Mouse (Mus musculus) heart, embryonic 13.5 days (tissue): ENCODE results near the gene Il31. TPM values are rescaled to one million over a fixed set of nuclear protein-coding genes. Genes with fewer than 3 reads are reported as not detected.

Experiments used
- ATAC-seq: fragments of 200-750 bp; cut with Nextera tagmentation; 2 replicates; pipeline ENCODE4 v1.8.0; 2017; ENCODE audit warnings: moderate TSS enrichment; ENCODE audit not compliant: insufficient number of reproducible peaks, low FRiP score, low TSS enrichment; ENCODE audit errors: extremely low read depth
- H3K27ac ChIP-seq: fragments of 300-500 bp; sonication (generic); replicated peaks from 2 replicates; pipeline ENCODE4 v1.5.1; 2015; ENCODE audit warnings: moderate library complexity, mild to moderate bottlenecking, inconsistent platforms
- H3K27me3 ChIP-seq: fragments of 300-500 bp; sonication (generic); replicated peaks from 2 replicates; pipeline ENCODE4 v1.6.1; 2015; ENCODE audit warnings: mild to moderate bottlenecking, inconsistent platforms
- H3K36me3 ChIP-seq: fragments of 300-500 bp; sonication (generic); 2 replicates; pipeline ENCODE4 v1.6.1; 2015; ENCODE audit warnings: mild to moderate bottlenecking, inconsistent platforms
- H3K4me1 ChIP-seq: fragments of 300-500 bp; sonication (generic); 2 replicates; pipeline ENCODE4 v1.6.1; 2015; ENCODE audit warnings: inconsistent platforms
- H3K4me2 ChIP-seq: fragments of 300-500 bp; sonication (generic); 2 replicates; pipeline ENCODE4 v1.6.1; 2015; ENCODE audit warnings: inconsistent platforms, mild to moderate bottlenecking, moderate library complexity
- H3K4me3 ChIP-seq: fragments of 300-500 bp; sonication (generic); 2 replicates; pipeline ENCODE4 v1.5.1; 2015; ENCODE audit warnings: moderate library complexity, mild to moderate bottlenecking, inconsistent platforms
- H3K9ac ChIP-seq: fragments of 300-500 bp; sonication (generic); 2 replicates; pipeline ENCODE4 v1.6.1; 2015; ENCODE audit warnings: inconsistent platforms, mild to moderate bottlenecking, moderate library complexity
- H3K9me3 ChIP-seq: fragments of 300-500 bp; sonication (generic); 2 replicates; pipeline ENCODE4 v1.6.1; 2016; ENCODE audit warnings: inconsistent platforms
- WGBS: fragments of 180-500 bp; shearing (Covaris S2); methylation state at CpG from one replicate; pipeline ENCODE4 v1.1.7; 2015; ENCODE audit warnings: mixed read lengths; 5-methylcytosine and 5-hydroxymethylcytosine counted together
- polyA plus RNA-seq: library from polyadenylated mRNA; unstranded; fragments of >200 nt; fragmentation: Nextera tagmentation; extraction: Ambion mirVana; gene quantifications from 2 replicates; pipeline ENCODE4 v1.2.1, GENCODE M21; 2015

The Il31 gene
- polyA plus RNA-seq, 1 experiment from 2014 or later, result not detected

DNA sequence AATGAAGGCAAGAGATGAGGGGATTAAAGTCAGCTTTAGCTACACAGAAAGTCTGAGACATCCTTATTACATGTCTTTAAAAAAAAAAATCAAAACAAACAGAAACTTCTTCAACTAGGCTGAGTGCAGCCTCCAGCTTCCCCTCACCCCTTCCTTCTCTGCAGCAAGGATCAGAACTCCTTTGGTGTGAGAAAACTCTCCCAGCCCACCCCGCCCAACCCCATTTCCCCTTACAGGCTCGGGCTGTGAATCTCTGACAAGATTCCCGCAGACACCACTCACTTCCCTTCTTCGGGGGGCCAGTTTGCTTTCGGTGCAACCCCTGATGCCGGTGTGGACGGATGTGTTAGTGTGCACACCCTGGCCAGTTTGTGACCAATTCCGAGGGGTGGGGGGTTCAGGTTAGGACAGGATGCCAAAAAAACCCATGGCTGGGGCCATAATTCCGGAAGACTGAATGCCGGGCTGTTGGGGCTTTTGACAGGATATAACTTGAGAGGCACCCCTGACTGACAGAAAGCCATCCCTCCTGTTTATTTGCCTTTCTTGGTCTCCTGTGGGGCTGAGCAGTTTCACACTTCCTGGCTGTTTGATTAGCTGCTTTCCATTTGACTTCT, 18.4 kb downstream of the Il31 start:
- no peaks in the 10 kb centered on the region for H3K27me3 ChIP-seq
- no peak for ATAC-seq
- peaks cover 17% of the 10 kb centered on the region for H3K4me1 ChIP-seq
- H3K9me3 ChIP-seq, result no peaks in the 10 kb centered on the region
- WGBS, result 9% methylated on average over 10 of the region's 10 CpGs
- H3K9ac ChIP-seq, result peak overlapping the region; percentile 59
- peak overlapping the region; percentile 62 for H3K4me2 ChIP-seq
- H3K4me3 ChIP-seq, result peak overlapping the region; percentile 27
- H3K36me3 ChIP-seq, result no peaks in the 10 kb centered on the region
- peak overlapping the region; percentile 29; the same call in 1 of the 2 replicates for H3K27ac ChIP-seq

DNA sequence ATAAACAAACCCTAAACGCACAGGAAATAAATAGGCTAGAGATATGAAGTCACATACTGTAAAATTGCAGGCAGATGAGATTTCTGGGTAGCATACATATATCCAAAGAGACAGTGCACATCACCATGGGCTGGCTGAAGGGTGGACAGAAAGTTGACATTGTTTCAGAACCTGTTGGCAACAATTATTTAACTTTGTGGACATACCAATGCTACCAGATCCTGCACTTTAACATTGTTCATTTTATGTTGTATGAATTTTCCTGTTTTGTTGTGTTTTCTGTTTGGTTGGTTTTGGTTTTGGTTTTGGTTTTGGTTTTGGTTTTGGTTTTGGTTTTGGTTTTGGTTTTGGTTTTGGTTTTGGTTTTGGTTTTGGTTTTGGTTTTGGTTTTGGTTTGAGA, 24.7 kb downstream of the Il31 start:
- 83% methylated on average over 1 of the region's 1 CpGs for WGBS
- H3K27me3 ChIP-seq, result no peaks in the 10 kb centered on the region
- H3K9me3 ChIP-seq, result no peaks in the 10 kb centered on the region
- no peak overlapping the region for H3K4me2 ChIP-seq
- H3K9ac ChIP-seq, result no peak overlapping the region
- no peak overlapping the region for H3K27ac ChIP-seq
- no peak for ATAC-seq
- no peak overlapping the region for H3K4me3 ChIP-seq
- no peaks in the 10 kb centered on the region for H3K4me1 ChIP-seq
- H3K36me3 ChIP-seq, result peaks cover 3% of the 10 kb centered on the region; the same call in 1 of the 2 replicates

DNA sequence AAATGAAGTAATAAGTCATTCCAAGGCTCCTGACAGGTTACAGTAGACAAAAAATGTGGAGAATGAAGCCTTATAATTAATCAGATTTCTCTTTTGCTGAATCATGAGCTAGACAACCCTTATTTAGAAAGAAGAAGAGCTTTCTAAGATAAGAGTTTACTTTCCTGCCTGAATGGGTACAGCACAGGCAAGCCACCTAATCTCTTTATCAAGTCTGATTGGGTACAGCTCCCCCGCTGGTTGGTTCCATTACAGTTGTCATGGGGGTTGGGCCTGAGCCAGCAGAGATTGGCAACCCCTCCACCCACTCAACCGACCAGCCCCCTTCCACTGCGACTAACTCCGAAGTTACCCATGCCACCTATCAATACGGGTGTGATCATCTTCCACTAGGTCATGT, 27.9 kb downstream of the Il31 start:
- Histone ChIP-seq H3K9me3 (no peaks in the 10 kb centered on the region), H3K4me1 (no peaks in the 10 kb centered on the region), H3K27ac (no peak overlapping the region), H3K4me2 (no peak overlapping the region), H3K9ac (no peak overlapping the region), H3K36me3 (peaks cover 20% of the 10 kb centered on the region), H3K4me3 (no peak overlapping the region), H3K27me3 (no peaks in the 10 kb centered on the region)
- ATAC-seq, result no peak
- 28% methylated on average over 5 of the region's 5 CpGs for WGBS

DNA sequence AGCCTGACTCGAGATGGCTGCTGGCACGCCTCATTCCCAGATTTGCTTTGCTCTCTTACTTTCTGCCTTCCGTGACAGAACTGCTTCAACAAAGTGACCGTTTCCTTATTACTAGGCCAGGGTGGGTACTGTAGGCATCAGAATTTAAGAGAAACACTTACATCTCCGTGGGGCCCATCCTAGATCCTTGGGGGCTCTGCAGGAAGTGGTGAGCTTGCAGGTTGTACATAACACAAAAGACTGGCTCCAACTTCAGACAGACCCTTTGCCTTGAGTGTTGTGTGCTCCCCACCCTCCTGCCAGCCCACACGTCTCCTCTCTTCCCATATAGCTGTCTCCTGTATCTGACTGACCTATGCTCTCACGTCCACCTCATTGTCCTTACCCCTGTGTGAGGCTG, 37.4 kb downstream of the Il31 start:
- peaks cover 99% of the 10 kb centered on the region for H3K36me3 ChIP-seq
- H3K27me3 ChIP-seq, result no peaks in the 10 kb centered on the region
- no peaks in the 10 kb centered on the region for H3K4me1 ChIP-seq
- 81% methylated on average over 7 of the region's 7 CpGs for WGBS
- H3K9me3 ChIP-seq, result no peaks in the 10 kb centered on the region
- H3K9ac ChIP-seq, result no peak overlapping the region
- H3K4me2 ChIP-seq, result no peak overlapping the region
- ATAC-seq, result no peak
- no peak overlapping the region for H3K4me3 ChIP-seq
- no peak overlapping the region for H3K27ac ChIP-seq

DNA sequence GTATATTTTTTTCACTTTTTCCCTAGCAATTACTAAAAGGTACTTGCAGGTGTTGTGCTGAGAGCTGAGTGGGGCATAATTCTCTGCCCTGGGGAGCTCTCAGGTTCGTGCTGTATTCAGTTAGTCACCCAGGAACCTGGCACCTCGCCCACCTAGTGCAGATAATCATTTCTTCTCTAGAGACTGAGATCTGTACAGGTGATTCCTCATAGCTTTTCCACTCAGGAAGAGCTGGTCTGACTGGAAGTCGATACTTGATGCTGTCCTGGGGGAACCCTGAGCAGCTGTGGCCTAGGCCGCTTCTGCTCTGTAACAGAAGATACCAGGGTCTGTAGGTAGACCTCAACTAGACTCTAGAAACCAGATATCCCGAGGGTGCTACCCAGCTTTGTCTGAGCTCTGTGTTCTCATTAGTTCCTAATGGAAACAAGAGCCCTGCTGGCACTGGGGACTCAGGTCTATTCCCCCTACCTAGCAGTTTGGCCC, 44.4 kb downstream of the Il31 start:
- Histone ChIP-seq H3K9me3 (no peaks in the 10 kb centered on the region), H3K4me2 (no peak overlapping the region), H3K36me3 (peaks cover 84% of the 10 kb centered on the region), H3K27ac (no peak overlapping the region), H3K4me1 (peaks cover 3% of the 10 kb centered on the region; the same call in 1 of the 2 replicates), H3K27me3 (no peaks in the 10 kb centered on the region), H3K4me3 (no peak overlapping the region), H3K9ac (no peak overlapping the region)
- ATAC-seq, result no peak
- 85% methylated on average over 5 of the region's 5 CpGs for WGBS

DNA sequence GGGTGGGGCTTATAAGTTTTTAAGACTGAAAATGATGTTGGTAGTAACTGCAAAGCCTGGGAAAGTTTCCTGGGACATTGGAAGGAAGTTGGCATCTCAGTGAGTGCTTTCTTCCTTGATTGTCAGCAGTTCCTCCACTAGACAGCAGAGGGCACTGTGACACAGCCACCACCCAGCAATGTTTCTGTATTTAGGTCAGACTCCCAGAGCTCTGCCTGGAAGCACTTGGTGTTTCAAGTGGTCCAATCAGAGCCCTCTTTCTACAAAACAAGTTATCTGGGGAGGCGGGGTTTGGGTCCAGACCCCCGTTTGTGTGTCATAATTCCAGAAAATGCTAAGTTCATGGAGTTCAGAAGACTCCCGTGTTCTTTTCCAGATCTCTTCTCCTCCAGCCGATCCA, 45.2 kb downstream of the Il31 start:
- H3K4me3 ChIP-seq, result no peak overlapping the region
- H3K36me3 ChIP-seq, result peaks cover 76% of the 10 kb centered on the region
- no peak overlapping the region for H3K9ac ChIP-seq
- ATAC-seq, result no peak; the same call in 1 of the 2 replicates
- no peak overlapping the region for H3K4me2 ChIP-seq
- H3K27ac ChIP-seq, result no peak overlapping the region
- H3K4me1 ChIP-seq, result peaks cover 3% of the 10 kb centered on the region
- WGBS, result 45% methylated on average over 4 of the region's 4 CpGs
- H3K9me3 ChIP-seq, result no peaks in the 10 kb centered on the region
- H3K27me3 ChIP-seq, result no peaks in the 10 kb centered on the region

DNA sequence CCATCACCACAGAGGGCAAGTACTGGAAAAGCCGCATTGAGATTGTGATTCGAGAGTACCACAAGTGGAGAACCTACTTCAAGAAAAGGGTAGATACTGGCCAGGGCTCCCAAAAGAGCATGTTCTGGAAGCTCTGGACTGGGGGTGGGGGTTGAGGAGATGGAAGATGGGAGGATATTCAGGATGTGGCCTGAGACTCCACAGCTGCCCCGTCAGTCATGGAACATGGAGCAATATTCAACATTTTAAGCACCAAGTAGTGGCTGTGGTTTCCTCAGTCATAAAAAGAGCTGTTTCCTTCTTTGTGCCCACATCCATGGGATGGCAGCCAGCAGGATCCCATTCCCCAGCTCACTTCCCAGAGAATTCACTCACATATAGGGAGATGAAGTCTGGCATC, 47.0 kb downstream of the Il31 start:
- no peak overlapping the region for H3K4me2 ChIP-seq
- no peak for ATAC-seq
- H3K27ac ChIP-seq, result no peak overlapping the region
- peaks cover 19% of the 10 kb centered on the region for H3K4me1 ChIP-seq
- H3K36me3 ChIP-seq, result peaks cover 58% of the 10 kb centered on the region
- H3K4me3 ChIP-seq, result no peak overlapping the region
- no peaks in the 10 kb centered on the region for H3K9me3 ChIP-seq
- WGBS, result 89% methylated on average over 3 of the region's 3 CpGs
- no peak overlapping the region for H3K9ac ChIP-seq
- no peaks in the 10 kb centered on the region for H3K27me3 ChIP-seq

DNA sequence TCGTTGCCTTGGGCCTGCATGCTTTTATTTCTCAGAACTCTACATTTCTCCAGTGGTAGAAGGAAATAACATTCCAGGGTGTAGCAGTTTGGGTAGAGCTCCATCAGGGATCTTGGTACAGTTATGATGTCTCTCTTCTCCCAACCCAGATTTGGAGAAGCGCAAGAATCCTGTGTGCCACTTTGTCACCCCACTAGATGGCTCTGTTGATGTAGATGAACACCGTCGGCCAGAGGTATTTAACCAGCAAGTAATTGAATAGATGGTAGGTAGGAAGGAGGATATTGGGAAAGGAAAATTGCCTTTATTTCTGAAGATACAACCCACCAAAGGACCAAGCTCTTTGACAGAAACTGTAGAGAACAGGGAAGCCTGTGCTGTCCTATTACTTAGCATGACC, 48.6 kb downstream of the Il31 start:
- H3K4me3 ChIP-seq, result no peak overlapping the region
- no peak for ATAC-seq
- 63% methylated on average over 4 of the region's 4 CpGs for WGBS

DNA sequence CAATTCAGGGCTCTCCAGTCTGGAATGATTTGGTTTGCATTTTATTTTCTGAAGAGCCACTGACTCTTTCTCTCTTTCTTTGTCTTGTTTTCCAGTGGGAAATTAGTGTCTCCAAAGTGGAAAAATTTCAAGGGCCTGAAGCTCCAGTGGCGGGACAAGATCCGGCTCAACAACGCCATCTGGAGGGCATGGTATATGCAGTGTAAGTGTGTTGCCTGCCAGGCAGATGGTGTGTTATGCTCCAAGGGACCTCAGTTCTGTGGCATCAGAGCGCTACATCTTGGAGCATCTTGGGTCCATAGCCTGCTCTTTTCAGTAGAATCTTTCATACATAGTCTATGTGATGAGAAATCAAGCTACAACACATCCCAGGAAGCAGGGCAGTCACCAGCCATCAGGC, 49.3 kb downstream of the Il31 start:
- H3K9me3 ChIP-seq, result no peaks in the 10 kb centered on the region
- no peak for ATAC-seq
- no peaks in the 10 kb centered on the region for H3K27me3 ChIP-seq
- H3K4me2 ChIP-seq, result no peak overlapping the region
- H3K36me3 ChIP-seq, result peaks cover 35% of the 10 kb centered on the region
- H3K9ac ChIP-seq, result no peak overlapping the region
- H3K27ac ChIP-seq, result no peak overlapping the region
- 81% methylated on average over 4 of the region's 4 CpGs for WGBS
- peaks cover 31% of the 10 kb centered on the region for H3K4me1 ChIP-seq
- no peak overlapping the region for H3K4me3 ChIP-seq

More for the DNA sequence above, 48.6 kb downstream of the Il31 start:
- Histone ChIP-seq H3K4me1 (peaks cover 30% of the 10 kb centered on the region), H3K4me2 (no peak overlapping the region), H3K36me3 (peaks cover 42% of the 10 kb centered on the region), H3K9ac (no peak overlapping the region), H3K27me3 (no peaks in the 10 kb centered on the region), H3K9me3 (no peaks in the 10 kb centered on the region), H3K27ac (no peak overlapping the region)

DNA sequence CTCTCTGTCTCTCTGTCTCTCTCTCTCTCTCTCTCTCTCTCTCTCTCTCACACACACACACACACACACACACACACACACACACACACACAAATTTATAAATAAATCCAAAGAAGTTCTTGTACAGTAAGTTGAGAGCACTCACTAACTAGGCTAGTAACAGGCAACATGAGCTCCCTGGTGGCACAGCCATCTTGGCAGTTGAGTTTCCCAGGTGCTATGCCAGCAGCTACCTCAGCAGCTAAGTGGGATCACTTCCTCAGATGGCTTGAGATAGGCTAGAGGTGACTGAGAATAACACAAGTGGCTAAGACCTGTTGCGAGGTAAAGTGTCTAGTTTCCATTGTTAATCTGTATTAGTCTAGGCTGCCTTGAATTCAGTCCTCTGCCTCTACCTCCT, 50.0 kb downstream of the Il31 start:
- H3K27me3 ChIP-seq, result no peaks in the 10 kb centered on the region
- H3K36me3 ChIP-seq, result peaks cover 29% of the 10 kb centered on the region
- no peak overlapping the region for H3K9ac ChIP-seq
- H3K4me2 ChIP-seq, result no peak overlapping the region
- WGBS, result 70% methylated on average over 1 of the region's 1 CpGs
- no peak overlapping the region for H3K4me3 ChIP-seq
- no peak overlapping the region for H3K27ac ChIP-seq
- no peaks in the 10 kb centered on the region for H3K9me3 ChIP-seq
- ATAC-seq, result no peak
- peaks cover 33% of the 10 kb centered on the region for H3K4me1 ChIP-seq

DNA sequence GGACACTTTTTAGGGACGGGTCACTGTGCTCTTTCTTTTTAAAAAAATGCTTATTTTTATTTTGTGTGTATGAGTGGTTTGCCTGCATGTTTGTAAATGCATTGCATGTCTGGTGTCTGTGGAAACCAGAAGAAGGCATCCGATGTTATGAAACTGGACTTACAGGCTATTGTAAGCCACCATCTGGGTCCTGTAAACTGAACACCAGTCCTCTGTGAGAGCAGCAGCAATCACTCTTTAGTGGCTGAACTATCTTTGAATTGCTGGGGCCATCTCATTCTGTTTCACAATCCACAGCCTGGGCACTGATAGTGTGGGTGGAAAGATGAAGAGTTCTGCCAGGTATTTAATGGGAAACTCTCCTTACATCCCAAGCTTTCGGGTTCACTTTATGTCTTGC, 50.9 kb downstream of the Il31 start:
- Histone ChIP-seq H3K27ac (no peak overlapping the region), H3K27me3 (no peaks in the 10 kb centered on the region), H3K9ac (peak overlapping the region; percentile 7; the same call in 1 of the 2 replicates), H3K36me3 (peaks cover 22% of the 10 kb centered on the region), H3K9me3 (no peaks in the 10 kb centered on the region), H3K4me2 (no peak overlapping the region), H3K4me3 (no peak overlapping the region), H3K4me1 (peaks cover 33% of the 10 kb centered on the region)
- 68% methylated on average over 3 of the region's 3 CpGs for WGBS
- ATAC-seq, result no peak

DNA sequence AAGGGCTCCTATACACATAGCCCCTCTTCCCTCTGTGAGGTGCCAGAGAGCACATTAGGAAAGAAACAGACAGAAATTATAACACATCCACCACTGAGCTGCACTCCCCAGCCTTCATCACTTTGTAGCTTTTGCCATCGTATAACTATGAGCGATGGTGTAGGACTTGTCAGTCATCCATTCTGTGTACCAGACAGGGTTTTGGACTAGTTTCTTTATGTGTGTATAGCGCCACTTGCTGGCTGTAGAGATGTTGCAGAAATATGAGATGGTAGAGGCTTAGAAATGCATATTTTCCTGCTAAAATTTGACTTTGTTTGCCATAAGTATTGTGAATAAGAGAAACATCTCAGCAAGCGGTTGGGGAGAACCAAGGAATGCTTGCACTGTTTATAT, 52.5 kb downstream of the Il31 start:
- peaks cover 46% of the 10 kb centered on the region for H3K4me1 ChIP-seq
- H3K9me3 ChIP-seq, result no peaks in the 10 kb centered on the region
- H3K36me3 ChIP-seq, result peaks cover 6% of the 10 kb centered on the region
- no peak overlapping the region for H3K9ac ChIP-seq
- ATAC-seq, result no peak
- no peak overlapping the region; the same call in 1 of the 2 replicates for H3K27ac ChIP-seq
- no peak overlapping the region for H3K4me2 ChIP-seq
- WGBS, result 32% methylated on average over 4 of the region's 4 CpGs
- H3K27me3 ChIP-seq, result no peaks in the 10 kb centered on the region
- H3K4me3 ChIP-seq, result no peak overlapping the region
